Mouse (Mus musculus) hindbrain, embryonic 15.5 days (tissue): ENCODE data around the gene Fuca1. TPM values are rescaled to one million over a fixed set of nuclear protein-coding genes. Genes with fewer than 3 reads are reported as not detected.

Source experiments
- polyA plus RNA-seq: library from polyadenylated mRNA; unstranded; fragments of >200 nt; fragmentation: Nextera tagmentation; extraction: Ambion mirVana; gene quantifications from 2 replicates; pipeline ENCODE4 v1.2.1, GENCODE M21; 2015

Gene Fuca1
- polyA plus RNA-seq, 1 experiment from 2014 or later = 72.8 TPM

Other genes with a start within 250 kb of the Fuca1 start
- gene Ifnlr1, start 234.4 kb upstream of the Fuca1 start, polyA plus RNA-seq = 0.38 and 0.43 TPM in 2 replicates
- gene Il22ra1, start 192.6 kb upstream of the Fuca1 start, polyA plus RNA-seq = not detected in 2 replicates
- gene Myom3, start 161.0 kb upstream of the Fuca1 start, polyA plus RNA-seq = 0.31 and 0.38 TPM in 2 replicates
- gene Srsf10, start 65.0 kb upstream of the Fuca1 start, polyA plus RNA-seq = 164 and 168 TPM in 2 replicates
- gene Pnrc2, start 46.9 kb upstream of the Fuca1 start, polyA plus RNA-seq = 97.7 and 97.9 TPM in 2 replicates
- 0.05 and 0.26 TPM in 2 replicates for gene Cnr2, start 25.3 kb upstream of the Fuca1 start, polyA plus RNA-seq
- 58.9 and 61.5 TPM in 2 replicates for gene Hmgcl, start 25.7 kb downstream of the Fuca1 start, polyA plus RNA-seq
- gene Gale, start 43.0 kb downstream of the Fuca1 start, polyA plus RNA-seq = 43.8 and 48.1 TPM in 2 replicates
- 200 and 214 TPM in 2 replicates for gene Lypla2, start 51.9 kb downstream of the Fuca1 start, polyA plus RNA-seq
- 63.6 and 66.4 TPM in 2 replicates for gene Pithd1, start 66.5 kb downstream of the Fuca1 start, polyA plus RNA-seq
- gene Eloa, start 101.0 kb downstream of the Fuca1 start, polyA plus RNA-seq = 26.9 and 27.2 TPM in 2 replicates
- gene Rpl11, start 132.7 kb downstream of the Fuca1 start, polyA plus RNA-seq = 257 and 270 TPM in 2 replicates
- 208 TPM in 2 replicates for gene Id3, start 222.8 kb downstream of the Fuca1 start, polyA plus RNA-seq